Mouse (Mus musculus) liver, adult 2 months (tissue): ENCODE results near the gene Tnk1. TPM values are rescaled to one million over a fixed set of nuclear protein-coding genes. Genes with fewer than 3 reads are reported as not detected.

ENCODE experiments used
- DNase-seq: peaks from one replicate; pipeline ENCODE4 v3.0.0-alpha.2; 2011; ENCODE audit warnings: low read depth, low spot score; ENCODE audit errors: extremely low read depth
- H3K27ac ChIP-seq: fragments of 200-500 bp; replicated peaks from 2 replicates; pipeline ENCODE4 v1.5.1; 2012; ENCODE audit warnings: low read depth, mild to moderate bottlenecking, control low read depth, inconsistent platforms, low read length; ENCODE audit not compliant: insufficient read depth
- H3K27me3 ChIP-seq: fragments of 200-500 bp; 2 replicates; pipeline ENCODE4 v1.6.1; 2012; ENCODE audit warnings: mild to moderate bottlenecking, moderate library complexity, low read length, inconsistent platforms; ENCODE audit not compliant: control insufficient read depth, insufficient read depth
- H3K36me3 ChIP-seq: fragments of 200-500 bp; 2 replicates; pipeline ENCODE4 v1.6.1; 2012; ENCODE audit warnings: low read length, inconsistent platforms; ENCODE audit not compliant: control insufficient read depth, insufficient read depth
- H3K4me1 ChIP-seq: fragments of 200-500 bp; 2 replicates; pipeline ENCODE4 v1.6.1; 2011; ENCODE audit warnings: low read length; ENCODE audit not compliant: control insufficient read depth, insufficient read depth
- H3K4me3 ChIP-seq: fragments of 200-500 bp; 2 replicates; pipeline ENCODE4 v1.5.1; 2011; ENCODE audit warnings: low read depth, mild to moderate bottlenecking, control low read depth, low read length, moderate library complexity; ENCODE audit not compliant: insufficient read depth
- H3K79me2 ChIP-seq: fragments of 200-500 bp; 2 replicates; pipeline ENCODE4 v1.6.1; 2012; ENCODE audit warnings: inconsistent platforms, mild to moderate bottlenecking, low read length, moderate library complexity; ENCODE audit not compliant: control insufficient read depth, insufficient read depth
- H3K9ac ChIP-seq: fragments of 200-500 bp; 2 replicates; pipeline ENCODE4 v1.6.1; 2012; ENCODE audit warnings: low read depth, mild to moderate bottlenecking, control low read depth, inconsistent platforms, low read length
- CTCF ChIP-seq: fragments of 200-500 bp; IDR thresholded peaks from 2 replicates; pipeline ENCODE4 v1.5.1; 2011; ENCODE audit warnings: low read depth, low read length, control low read depth
- POLR2A ChIP-seq: fragments of 200-500 bp; IDR thresholded peaks from 2 replicates; pipeline ENCODE4 v1.6.1; 2011; ENCODE audit warnings: low read length, control low read depth; ENCODE audit not compliant: insufficient read depth; ENCODE audit errors: extremely low read depth
- WGBS: fragments of 180-500 bp; shearing (Covaris S2); methylation state at CpG from one replicate; pipeline ENCODE4 v1.1.7; 2018; 5-methylcytosine and 5-hydroxymethylcytosine counted together
- polyA plus RNA-seq: library from polyadenylated mRNA; depleted of rRNA; stranded (reverse); fragments of >200 nt; gene quantifications from 2 replicates; pipeline ENCODE4 v1.2.3, GENCODE M21; 2012
- total RNA-seq: library from RNA; depleted of rRNA; stranded (reverse); fragments of >200 nt; gene quantifications from 2 replicates; pipeline ENCODE4 v1.2.3, GENCODE M21; 2014

The Tnk1 gene
- total and polyA plus RNA-seq, 2 experiments = 0.17 to 0.18 TPM

GRCm38 (mm10) chr11:69878399-69878798 is 19.9 kb upstream of the Tnk1 start:
- H3K27ac ChIP-seq = no peak overlapping the region
- no peaks in the 10 kb centered on the region for H3K27me3 ChIP-seq
- H3K36me3 ChIP-seq = no peaks in the 10 kb centered on the region
- 0 out of 2 replicates have a peak, but pooled peaks cover 3% of the 10 kb centered on the region for H3K4me1 ChIP-seq
- no peak overlapping the region for H3K9ac ChIP-seq
- 92% methylated on average over 3 of the region's 3 CpGs for WGBS
- TF ChIP-seq CTCF = no peak
- TF ChIP-seq POLR2A = no peak
- no peak for DNase-seq
- H3K4me3 ChIP-seq = no peak overlapping the region
- H3K79me2 ChIP-seq = no peaks in the 10 kb centered on the region

GRCm38 (mm10) chr11:69877878-69878277 is 19.3 kb upstream of the Tnk1 start, which contains the start of gene Tmem95:
TSS of gene Tmem95 (minus strand) at chr11:69878018.
- no peak for DNase-seq
- H3K27me3 ChIP-seq = no peaks in the 10 kb centered on the region
- no peak within 1 kb of the TSS for H3K4me3 ChIP-seq
- no peak within 1 kb of the TSS for H3K9ac ChIP-seq
- 89% methylated on average over 11 of the region's 11 CpGs for WGBS
- H3K4me1 ChIP-seq = 0 out of 2 replicates have a peak, but pooled peaks cover 3% of the 10 kb centered on the region
- TF ChIP-seq POLR2A (no peak), CTCF (no peak)
- no peaks in the 10 kb centered on the region for H3K36me3 ChIP-seq
- no peak within 1 kb of the TSS for H3K27ac ChIP-seq
- H3K79me2 ChIP-seq = no peaks in the 10 kb centered on the region

GRCm38 (mm10) chr11:69876867-69877266 is 18.3 kb upstream of the Tnk1 start:
- Histone ChIP-seq H3K36me3 (no peaks in the 10 kb centered on the region), H3K27ac (no peak overlapping the region), H3K27me3 (no peaks in the 10 kb centered on the region), H3K9ac (no peak overlapping the region), H3K4me1 (0 out of 2 replicates have a peak, but pooled peaks cover 3% of the 10 kb centered on the region), H3K79me2 (no peaks in the 10 kb centered on the region), H3K4me3 (no peak overlapping the region)
- TF ChIP-seq POLR2A = no peak
- TF ChIP-seq CTCF = peak; percentile 96
- WGBS = 4% methylated on average over 12 of the region's 12 CpGs
- peak; percentile 46 for DNase-seq

DNA sequence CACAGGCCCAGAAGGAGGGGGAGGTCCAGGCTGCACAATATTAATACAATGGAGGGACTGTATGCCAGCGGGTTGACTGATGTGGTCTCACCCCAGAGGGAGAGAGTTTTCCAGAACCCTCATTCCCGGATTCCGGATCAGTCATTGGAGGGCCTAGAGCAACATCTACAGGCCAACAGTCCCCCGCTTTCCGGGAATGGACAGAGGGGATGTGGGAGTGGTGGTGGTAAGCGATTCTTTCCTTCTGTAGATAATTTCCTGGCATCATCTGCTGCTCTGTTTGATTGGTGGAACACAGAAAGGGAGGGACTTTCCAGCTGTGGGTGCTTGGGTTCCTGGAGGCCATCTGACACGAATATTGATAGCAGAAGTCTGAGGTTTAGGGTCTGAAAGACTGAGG is 17.7 kb upstream of the Tnk1 start:
- Histone ChIP-seq H3K9ac (no peak overlapping the region), H3K79me2 (no peaks in the 10 kb centered on the region), H3K36me3 (no peaks in the 10 kb centered on the region), H3K4me3 (no peak overlapping the region), H3K27ac (no peak overlapping the region), H3K27me3 (no peaks in the 10 kb centered on the region), H3K4me1 (no peaks in the 10 kb centered on the region)
- no peak for DNase-seq
- TF ChIP-seq POLR2A = no peak
- WGBS = 67% methylated on average over 7 of the region's 7 CpGs

DNA sequence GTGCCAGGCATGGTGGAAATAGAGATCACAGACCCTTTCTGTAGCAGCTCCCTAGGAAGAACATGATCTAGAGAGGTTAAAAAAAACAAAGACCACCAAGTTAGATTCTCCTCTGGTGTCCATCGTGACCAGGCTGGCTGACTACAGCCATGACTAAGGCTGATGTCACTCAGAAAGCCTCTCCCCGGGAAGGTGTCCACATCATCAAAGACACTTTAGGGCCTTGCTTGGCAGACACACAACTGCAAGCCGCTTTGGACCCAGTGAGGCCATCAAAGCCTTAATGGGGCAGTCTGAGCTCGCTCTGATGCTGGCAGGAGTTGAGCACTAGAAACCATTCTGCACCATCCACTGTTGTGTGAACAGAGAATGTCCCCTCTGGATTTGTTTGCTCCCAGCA is 13.9 kb upstream of the Tnk1 start:
- no peak for DNase-seq
- no peak overlapping the region for H3K4me3 ChIP-seq
- TF ChIP-seq POLR2A (no peak), CTCF (no peak)
- H3K9ac ChIP-seq = no peak overlapping the region
- no peak overlapping the region for H3K27ac ChIP-seq
- no peaks in the 10 kb centered on the region for H3K4me1 ChIP-seq
- H3K27me3 ChIP-seq = no peaks in the 10 kb centered on the region
- no peaks in the 10 kb centered on the region for H3K79me2 ChIP-seq
- no peaks in the 10 kb centered on the region for H3K36me3 ChIP-seq
- WGBS = 85% methylated on average over 4 of the region's 4 CpGs

- Histone ChIP-seq H3K4me1 (no peaks in the 10 kb centered on the region), H3K27ac (no peak overlapping the region), H3K36me3 (no peaks in the 10 kb centered on the region), H3K9ac (no peak overlapping the region), H3K79me2 (no peaks in the 10 kb centered on the region), H3K4me3 (no peak overlapping the region), H3K27me3 (no peaks in the 10 kb centered on the region)
- 92% methylated on average over 7 of the region's 7 CpGs for WGBS
- no peak for DNase-seq
- no peak for TF ChIP-seq CTCF
- TF ChIP-seq POLR2A = no peak
Measured at GRCm38 (mm10) chr11:69871822-69872221, 13.3 kb upstream of the Tnk1 start.
